Mouse (Mus musculus): Measurements from ENCODE around the gene Zfp988.
"Not testable (repeated sequence)": the region's sequence is repeated elsewhere in the genome, so short reads cannot be mapped to it uniquely, and the experiment has no call there.

GRCm38 (mm10) chr4:147345061-147345554 is 39.6 kb downstream of the Zfp988 start:
- not testable (repeated sequence) for TF ChIP-seq POLR2A (IDR thresholded peaks at IDR 0.05; ENCODE audit: extremely low read depth, insufficient read depth, low read length); CTCF (IDR thresholded peaks at IDR 0.05; ENCODE audit: low read depth, low read length)

All from liver, adult 2 months (tissue).